Mouse (Mus musculus) kidney, adult 2 months (tissue): ENCODE results near the gene Atp6ap1. TPM values are rescaled to one million over a fixed set of nuclear protein-coding genes. Genes with fewer than 3 reads are reported as not detected.

Experiments
- DNase-seq: peaks from one replicate; pipeline ENCODE4 v3.0.0; 2021
- H3K27ac ChIP-seq: fragments of 200-500 bp; 2 replicates; pipeline ENCODE4 v1.5.1; 2012; ENCODE audit warnings: low read depth, low read length, control low read depth, inconsistent platforms; ENCODE audit not compliant: insufficient read depth
- H3K27me3 ChIP-seq: fragments of 200-500 bp; replicated peaks from 2 replicates; pipeline ENCODE4 v1.6.1; 2012; ENCODE audit warnings: mild to moderate bottlenecking, moderate library complexity, low read length, inconsistent platforms; ENCODE audit not compliant: control insufficient read depth, insufficient read depth
- H3K36me3 ChIP-seq: fragments of 200-500 bp; 2 replicates; pipeline ENCODE4 v1.6.1; 2012; ENCODE audit warnings: mild to moderate bottlenecking, moderate library complexity, low read length, inconsistent platforms; ENCODE audit not compliant: control insufficient read depth, insufficient read depth
- H3K4me1 ChIP-seq: fragments of 200-500 bp; 2 replicates; pipeline ENCODE4 v1.6.1; 2011; ENCODE audit warnings: low read length; ENCODE audit not compliant: control insufficient read depth, insufficient read depth
- H3K4me3 ChIP-seq: fragments of 200-500 bp; 2 replicates; pipeline ENCODE4 v1.5.1; 2011; ENCODE audit warnings: mild to moderate bottlenecking, low read depth, low read length, control low read depth; ENCODE audit not compliant: insufficient read depth
- CTCF ChIP-seq: fragments of 200-500 bp; conservative IDR thresholded peaks from 2 replicates; pipeline ENCODE4 v1.5.1; 2011; ENCODE audit warnings: low read depth, mild to moderate bottlenecking, control low read depth, low read length, moderate library complexity, mixed read lengths; ENCODE audit not compliant: insufficient read depth, insufficient read length
- POLR2A ChIP-seq: fragments of 200-500 bp; IDR thresholded peaks from one replicate; pipeline ENCODE4 v1.6.1; 2011; ENCODE audit warnings: low read depth, low read length, control low read depth
- whole genome bisulfite sequencing: fragments of 180-500 bp; shearing (Covaris S2); methylation state at CpG from one replicate; pipeline ENCODE4 v1.1.7; 2018; 5-methylcytosine and 5-hydroxymethylcytosine counted together
- polyA plus RNA-seq: library from polyadenylated mRNA; depleted of rRNA; stranded (reverse); fragments of >200 nt; gene quantifications from 2 replicates; pipeline ENCODE4 v1.2.3, GENCODE M21; 2012

The Atp6ap1 gene
- polyA plus RNA-seq, 1 experiment = 382 TPM

DNA sequence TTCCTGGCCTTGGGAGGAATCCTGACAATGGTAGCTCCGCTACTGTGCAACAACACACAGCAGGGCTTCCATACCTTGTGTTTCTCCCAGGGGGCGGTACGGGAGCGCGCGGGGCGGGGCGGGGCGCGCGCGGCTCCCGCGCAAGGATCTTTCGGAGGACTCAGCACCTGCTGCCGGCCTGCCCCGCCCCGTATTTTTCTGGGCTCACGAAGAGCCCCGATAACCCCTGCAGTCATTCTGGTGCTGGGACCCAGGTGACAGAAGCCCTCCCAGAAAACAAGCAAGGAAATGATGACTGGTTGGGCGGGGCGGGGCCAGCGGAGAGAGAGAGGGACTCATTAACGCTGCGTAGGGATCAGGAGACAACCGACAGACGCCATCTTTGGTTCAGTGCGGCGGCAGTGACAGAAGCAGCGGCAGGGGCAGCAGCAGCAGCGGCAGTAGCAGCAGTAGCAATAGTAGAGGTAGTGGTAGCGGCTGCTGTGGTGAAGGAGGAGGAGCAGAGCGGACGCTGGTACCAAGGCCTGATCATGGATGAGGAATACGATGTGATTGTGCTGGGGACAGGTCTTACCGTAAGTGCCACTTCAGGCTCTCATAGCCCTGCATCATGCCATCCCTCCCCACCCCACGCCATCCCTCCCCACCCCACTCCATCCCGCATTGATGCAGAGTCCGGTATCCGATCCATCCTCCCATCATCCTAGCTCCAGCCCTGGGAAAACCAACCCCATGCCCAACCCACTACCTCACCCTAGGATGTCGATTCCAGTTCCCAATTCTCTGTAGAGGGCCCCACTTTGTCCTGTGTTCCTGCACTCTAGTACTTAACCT lies 8.2 kb downstream of the Atp6ap1 start, which contains the start of gene Gdi1:
Gene Gdi1 (plus strand): TSS at position 132 of the 834 bp plus-strand sequence.
- H3K27me3 ChIP-seq = no peaks in the 10 kb centered on the region
- WGBS = 0% methylated on average over 35 of the region's 41 CpGs
- H3K27ac ChIP-seq = peak within 1 kb of the TSS; percentile 90
- TF ChIP-seq CTCF (peak; percentile 25; the same call in 1 of the 2 replicates), POLR2A (peak; percentile 74)
- DNase-seq = peak; percentile 79
- H3K36me3 ChIP-seq = peaks cover 3% of the 10 kb centered on the region; the same call in 1 of the 2 replicates
- peaks cover 4% of the 10 kb centered on the region; the same call in 1 of the 2 replicates for H3K4me1 ChIP-seq
- H3K4me3 ChIP-seq = peak within 1 kb of the TSS; percentile 98

GRCm38 (mm10) chrX:74312540-74313464 lies 15.9 kb downstream of the Atp6ap1 start, which contains the start of gene Fam50a:
TSS of gene Fam50a (plus strand) at chrX:74313033.
- Histone ChIP-seq H3K4me1 (peaks cover 13% of the 10 kb centered on the region; the same call in 1 of the 2 replicates), H3K4me3 (peak within 1 kb of the TSS; percentile 92), H3K36me3 (no peaks in the 10 kb centered on the region), H3K27me3 (no peaks in the 10 kb centered on the region), H3K27ac (peak within 1 kb of the TSS; percentile 93)
- 1% methylated on average over 59 of the region's 59 CpGs for WGBS
- peak; percentile 94 for DNase-seq
- TF ChIP-seq CTCF = no peak
- peak; percentile 45 for TF ChIP-seq POLR2A

GRCm38 (mm10) chrX:74328725-74329161 lies 31.8 kb downstream of the Atp6ap1 start, which contains the start of gene Plxna3:
TSS of gene Plxna3 (plus strand) at chrX:74329066.
- no peaks in the 10 kb centered on the region for H3K36me3 ChIP-seq
- 0 out of 2 replicates have a peak within 1 kb of the TSS, but pooled peaks have one; percentile 39 for H3K27ac ChIP-seq

DNA sequence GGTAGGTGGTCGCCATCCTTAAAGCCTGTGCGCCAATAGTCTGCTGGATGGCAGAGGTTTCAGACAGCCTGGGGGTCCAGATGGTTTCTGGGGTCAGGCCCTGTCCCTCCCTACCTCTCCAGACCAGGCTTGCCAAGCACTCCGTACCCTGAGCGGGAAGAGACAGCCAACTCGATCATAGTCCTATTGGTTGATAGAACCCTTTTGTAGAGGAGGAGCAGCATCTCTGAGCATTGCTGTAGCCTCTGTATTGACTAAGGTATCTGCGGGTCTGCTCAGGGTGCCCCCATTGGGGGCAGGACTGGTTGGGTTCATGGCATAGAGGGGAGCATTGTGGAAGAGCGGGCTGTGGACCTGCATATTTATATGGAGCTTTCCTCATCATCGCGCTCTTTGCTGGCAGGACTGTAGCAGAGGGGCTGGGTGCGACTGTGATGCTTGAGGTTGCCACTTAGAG lies 32.3 kb downstream of the Atp6ap1 start:
- WGBS = 20% methylated on average over 10 of the region's 10 CpGs
- TF ChIP-seq CTCF (no peak), POLR2A (no peak)
- DNase-seq = no peak
- no peak overlapping the region for H3K27ac ChIP-seq
- no peaks in the 10 kb centered on the region for H3K36me3 ChIP-seq
- peak overlapping the region; percentile 52 for H3K4me3 ChIP-seq
- H3K4me1 ChIP-seq = no peaks in the 10 kb centered on the region
- no peaks in the 10 kb centered on the region for H3K27me3 ChIP-seq

More at GRCm38 (mm10) chrX:74328725-74329161, 31.8 kb downstream of the Atp6ap1 start, which contains the start of gene Plxna3:
- TF ChIP-seq POLR2A = no peak
- TF ChIP-seq CTCF = no peak
- H3K4me3 ChIP-seq = peak within 1 kb of the TSS; percentile 52
- DNase-seq = peak; percentile 73
- 0% methylated on average over 15 of the region's 30 CpGs for WGBS
- no peaks in the 10 kb centered on the region for H3K27me3 ChIP-seq
- H3K4me1 ChIP-seq = no peaks in the 10 kb centered on the region

DNA sequence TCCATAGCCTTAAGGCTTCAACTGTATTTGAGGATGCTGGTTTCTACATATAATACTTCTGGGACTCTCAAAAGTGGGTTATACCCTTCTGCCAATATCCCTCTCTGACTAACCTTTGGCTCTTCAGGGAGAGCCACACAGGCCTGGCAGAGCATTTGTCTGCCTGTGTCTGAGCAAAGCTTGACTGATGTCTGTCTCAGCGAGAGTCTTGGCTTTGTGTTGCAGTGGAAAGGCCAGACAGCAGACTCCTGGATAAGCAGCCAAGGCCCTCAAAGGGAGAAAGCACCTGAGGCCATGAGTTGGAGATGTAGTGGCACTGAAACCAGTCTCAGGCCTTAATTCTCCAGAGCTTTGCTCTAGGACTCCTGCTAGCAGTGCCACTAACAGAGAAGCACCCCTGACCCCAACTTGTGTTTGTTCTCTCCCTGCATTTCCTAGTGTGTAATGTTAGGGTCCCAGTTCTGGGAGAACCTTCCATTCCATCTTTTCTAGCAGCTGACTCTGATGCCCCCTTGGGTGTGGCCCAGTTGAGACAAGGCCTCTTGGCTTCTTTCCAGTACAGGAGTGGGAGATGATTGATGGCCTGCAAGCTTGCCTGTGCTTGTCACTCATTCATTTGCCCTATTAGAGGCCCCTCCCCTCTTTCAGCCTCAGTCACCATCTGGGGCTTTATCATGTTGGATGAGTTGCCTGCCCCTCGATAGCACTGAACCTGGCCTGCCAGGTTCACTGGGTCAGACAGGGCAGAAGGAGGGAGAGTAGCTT lies 33.5 kb downstream of the Atp6ap1 start:
- WGBS = 63% methylated on average over 2 of the region's 2 CpGs

More for the DNA sequence above, 33.5 kb downstream of the Atp6ap1 start:
- H3K27me3 ChIP-seq = no peaks in the 10 kb centered on the region
- no peak for TF ChIP-seq POLR2A
- no peak for TF ChIP-seq CTCF
- H3K4me3 ChIP-seq = no peak overlapping the region
- no peaks in the 10 kb centered on the region for H3K36me3 ChIP-seq
- no peak for DNase-seq
- no peak overlapping the region for H3K27ac ChIP-seq
- H3K4me1 ChIP-seq = no peaks in the 10 kb centered on the region
